Mouse (Mus musculus): ENCODE results near the gene Jmjd4.

DNA sequence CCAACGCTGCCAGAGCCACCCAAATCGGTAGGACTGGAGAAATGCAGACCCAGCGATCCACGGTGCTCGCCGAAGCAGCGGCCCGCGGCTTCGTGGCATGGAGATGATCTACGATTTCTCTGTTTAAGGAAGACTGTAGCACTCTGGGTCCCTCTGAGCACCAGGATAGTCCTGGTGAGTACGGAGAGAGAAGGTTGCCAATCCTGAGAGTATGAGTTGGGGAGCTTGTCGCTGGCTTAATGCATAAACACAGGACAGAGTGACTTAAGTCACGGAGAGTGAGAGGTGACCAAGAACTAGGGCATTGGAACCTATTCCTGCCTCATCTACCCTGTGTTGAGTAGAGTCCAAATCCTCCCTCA lies 56.8 kb downstream of the Jmjd4 start:
- no peak for TF ChIP-seq POLR2A (IDR thresholded peaks at IDR 0.05; ENCODE audit: control insufficient read depth in 1 of 2, insufficient read depth in 1 of 2, low read depth in 1 of 2, low read length in 2 of 2, poor library complexity in 1 of 2)
- no peak for TF ChIP-seq MXI1 (IDR thresholded peaks at IDR 0.05; ENCODE audit: low read depth, low read length)
- no peak for TF ChIP-seq BHLHE40 (IDR thresholded peaks at IDR 0.05; ENCODE audit: borderline replicate concordance, low read depth, low read length)
- TF ChIP-seq E2F4 (IDR thresholded peaks at IDR 0.05; ENCODE audit: borderline replicate concordance, low read depth, low read length), result no peak
- no peak for TF ChIP-seq CTCF (IDR thresholded peaks at IDR 0.05 in 2 of 3, conservative IDR thresholded peaks at IDR 0.05 in 1 of 3; ENCODE audit: control insufficient read depth in 1 of 3, insufficient read depth in 1 of 3, low read depth in 2 of 3, low read length in 3 of 3, poor library complexity in 1 of 3, severe bottlenecking in 1 of 3)
- no peak for TF ChIP-seq JUND (IDR thresholded peaks at IDR 0.05; ENCODE audit: low read depth, low read length)
